Mouse (Mus musculus) gonadal fat pad, adult 2 months (tissue): ENCODE data around the gene Zbtb45. TPM values are rescaled to one million over a fixed set of nuclear protein-coding genes. Genes with fewer than 3 reads are reported as not detected.

Experiments
- DNase-seq: peaks from one replicate; pipeline ENCODE4 v3.0.0-alpha.2; 2012; ENCODE audit warnings: low read depth
- polyA plus RNA-seq: library from polyadenylated mRNA; depleted of rRNA; stranded (reverse); fragments of >200 nt; gene quantifications from 2 replicates; pipeline ENCODE4 v1.2.3, GENCODE M21; 2012

Zbtb45 gene
- polyA plus RNA-seq, 1 experiment, result 12.7 TPM

DNA sequence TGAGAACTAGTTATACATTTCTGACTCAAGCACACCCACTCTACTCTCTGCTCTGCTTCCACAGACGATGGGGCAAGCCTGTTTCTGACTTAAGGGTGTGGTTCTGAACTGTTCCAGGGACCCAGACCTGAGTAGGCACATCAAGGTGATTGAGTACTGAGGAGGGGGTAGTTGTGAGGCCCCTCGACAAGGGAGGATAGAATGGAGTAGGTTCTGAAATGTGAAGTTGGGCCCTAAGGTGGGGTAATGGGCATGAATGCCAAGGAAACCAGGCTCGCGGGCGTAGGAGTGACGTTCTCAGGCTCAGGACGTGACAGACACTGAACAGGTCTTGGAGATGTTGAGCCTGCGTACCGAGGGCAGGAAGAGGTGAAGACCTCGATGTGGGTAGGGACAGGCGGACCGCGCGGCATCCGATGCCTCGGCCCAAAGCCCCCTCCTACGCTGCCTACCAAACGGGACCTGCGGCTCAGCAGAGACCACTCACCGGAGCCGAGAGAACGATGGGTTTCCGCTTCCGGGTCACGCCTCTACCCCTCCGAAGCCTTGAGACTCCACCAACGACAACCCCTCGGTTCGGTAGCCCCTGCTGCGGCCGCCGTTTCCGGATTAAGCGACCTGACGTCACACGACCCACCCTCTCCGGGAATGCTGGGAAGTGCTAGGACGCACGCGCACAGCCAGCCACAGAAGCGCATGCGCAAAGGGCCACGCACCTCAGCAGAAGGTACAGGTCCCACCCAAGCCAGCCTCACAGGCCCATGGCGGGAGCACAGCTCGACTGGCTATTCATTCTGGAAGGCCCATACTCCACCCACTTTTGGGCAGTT lies 24.5 kb upstream of the Zbtb45 start, which contains the start of gene Chmp2a:
Chmp2a (minus strand) TSS at position 660 of the 830 bp plus-strand sequence.
- no peak for DNase-seq

DNA sequence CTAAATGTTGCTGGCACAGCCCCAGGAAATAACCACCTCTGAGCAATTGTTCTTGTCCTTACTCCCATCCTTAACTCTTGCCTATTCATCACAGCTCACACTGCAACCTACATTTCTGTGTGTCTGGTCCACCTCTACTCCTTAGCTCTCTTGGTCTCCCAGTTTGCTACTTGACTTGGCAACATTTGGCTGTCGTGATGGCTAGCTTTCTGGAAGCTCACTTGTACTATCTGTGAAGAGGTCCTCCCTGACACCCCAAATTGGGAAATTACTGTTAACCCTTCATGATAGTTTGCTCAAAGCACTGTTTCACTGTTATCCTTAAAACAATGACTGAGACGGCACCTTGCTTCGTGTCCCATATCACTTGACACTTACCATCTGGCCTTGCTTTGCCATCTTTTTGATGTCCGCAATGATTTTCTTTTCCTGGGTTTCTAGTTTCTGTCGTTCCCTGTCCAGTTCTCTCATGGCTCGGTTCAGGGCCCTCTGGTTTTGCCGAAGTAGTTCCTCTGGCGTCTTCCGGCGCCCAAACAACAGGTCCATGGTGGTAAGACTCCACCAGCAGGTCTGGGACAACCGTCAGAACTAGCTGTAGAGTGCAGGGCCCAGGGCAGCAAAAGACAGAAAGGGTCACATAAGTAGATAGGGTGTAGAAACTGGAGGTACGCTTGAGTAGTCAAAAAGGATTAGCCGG lies 23.8 kb upstream of the Zbtb45 start:
- no peak for DNase-seq

DNA sequence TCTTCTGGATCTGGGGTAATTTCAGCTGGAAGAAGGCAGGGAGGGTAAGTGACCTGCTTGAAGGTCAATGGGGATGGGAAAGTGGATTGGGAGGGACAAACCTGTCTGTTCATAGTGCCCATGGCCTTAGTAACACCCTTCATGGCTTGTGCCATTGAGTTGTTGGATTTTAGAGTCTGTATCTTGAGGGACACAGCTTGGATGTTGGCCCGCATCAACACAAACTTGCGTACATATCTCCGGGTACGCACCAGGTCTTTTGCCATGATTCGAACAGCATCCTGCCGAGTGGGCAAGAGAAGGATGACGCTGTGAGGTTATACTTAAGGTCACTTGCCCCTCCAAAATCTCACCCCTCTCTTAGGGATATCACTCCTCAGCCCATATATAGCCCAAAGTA lies 22.7 kb upstream of the Zbtb45 start:
- DNase-seq, result no peak

- no peak for DNase-seq
Observed at GRCm38 (mm10) chr7:13031983-13032382, 22.1 kb upstream of the Zbtb45 start.

GRCm38 (mm10) chr7:13031069-13031468 lies 21.2 kb upstream of the Zbtb45 start:
- DNase-seq, result no peak

GRCm38 (mm10) chr7:13028986-13029385 lies 19.2 kb upstream of the Zbtb45 start:
- DNase-seq, result no peak

- DNase-seq, result no peak
Observed at GRCm38 (mm10) chr7:13025511-13026112, 15.8 kb upstream of the Zbtb45 start.

GRCm38 (mm10) chr7:13024805-13025204 lies 15.0 kb upstream of the Zbtb45 start:
- DNase-seq, result no peak

DNA sequence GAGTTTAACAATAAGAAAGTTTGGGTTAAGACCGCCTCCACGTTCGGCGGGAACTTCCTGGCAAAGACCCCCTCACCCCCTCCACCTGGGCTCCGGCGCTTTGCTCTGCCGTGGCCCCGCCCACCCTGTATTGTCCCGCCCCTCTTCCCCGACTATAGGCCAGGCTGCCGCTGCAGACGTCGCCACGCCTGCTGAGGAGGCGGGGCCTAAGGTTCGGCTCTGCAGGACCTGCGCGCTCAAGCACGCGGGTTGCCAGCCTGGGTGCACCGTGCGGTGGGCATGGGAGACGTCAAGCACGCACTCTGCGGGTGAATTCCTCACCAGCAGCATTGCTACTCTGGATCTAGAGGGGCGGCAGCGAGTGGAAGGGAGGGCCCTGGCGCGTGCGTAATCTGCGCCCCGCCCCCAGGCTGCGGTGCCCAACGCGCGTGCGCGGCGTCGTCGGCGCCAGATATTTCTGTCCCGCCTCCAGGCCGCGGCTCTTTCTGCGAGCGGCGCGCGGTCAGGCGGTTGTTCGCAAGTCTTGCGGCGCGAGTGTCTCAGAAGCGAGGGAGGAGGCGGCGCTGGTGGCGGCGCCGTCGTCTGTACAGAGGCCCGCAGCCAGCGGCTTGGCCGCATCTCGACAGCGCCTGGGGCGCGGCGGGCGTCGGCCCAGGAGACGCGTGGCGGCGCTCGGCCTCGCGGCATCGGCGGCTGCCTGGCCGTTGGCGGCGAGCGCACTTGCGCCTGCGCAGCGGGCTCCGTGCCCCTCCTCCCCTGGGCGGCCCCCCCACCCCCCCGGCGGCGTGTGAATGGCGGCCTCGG lies 14.3 kb upstream of the Zbtb45 start:
- DNase-seq, result no peak

DNA sequence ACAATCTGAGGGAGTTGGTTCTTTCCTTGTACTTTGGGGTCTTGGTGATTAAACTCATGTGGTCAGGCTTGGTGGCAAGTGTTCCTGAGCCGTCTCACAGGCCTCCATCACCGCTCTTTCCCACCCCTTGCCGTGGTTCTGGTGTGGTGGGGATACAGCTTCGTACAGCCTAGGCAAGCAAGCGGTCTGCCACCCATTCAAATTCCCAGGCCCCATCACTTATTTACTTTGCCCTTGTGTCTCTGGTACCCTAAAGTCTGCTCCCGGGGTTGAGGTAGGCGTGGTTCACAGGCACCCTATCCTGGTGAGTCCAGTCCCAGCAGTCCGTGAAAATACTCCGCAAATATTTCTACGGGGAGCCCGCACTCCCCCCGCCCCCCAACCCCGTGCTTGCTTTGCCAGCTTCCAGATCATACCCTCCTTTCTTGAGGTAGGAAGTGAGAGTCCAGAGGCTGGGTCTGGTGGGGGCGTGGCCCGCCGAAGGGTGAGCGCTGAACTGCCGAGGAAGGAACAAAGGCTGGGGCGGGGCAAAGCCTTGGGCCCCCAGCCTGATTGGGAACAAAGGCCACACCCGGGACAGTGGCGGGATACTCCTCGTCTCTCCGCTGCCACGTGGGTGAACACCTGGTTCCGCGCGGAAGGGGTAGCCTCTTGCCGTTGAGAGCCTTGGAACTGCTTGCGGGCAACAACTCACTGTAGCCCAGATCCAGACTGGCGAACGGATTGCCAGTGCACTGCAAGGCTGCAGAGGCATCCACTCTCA lies 13.1 kb upstream of the Zbtb45 start:
- no peak for DNase-seq

GRCm38 (mm10) chr7:13015217-13015616 lies 5.4 kb upstream of the Zbtb45 start:
- DNase-seq, result no peak

GRCm38 (mm10) chr7:13014275-13014839 lies 4.5 kb upstream of the Zbtb45 start:
- DNase-seq, result no peak

DNA sequence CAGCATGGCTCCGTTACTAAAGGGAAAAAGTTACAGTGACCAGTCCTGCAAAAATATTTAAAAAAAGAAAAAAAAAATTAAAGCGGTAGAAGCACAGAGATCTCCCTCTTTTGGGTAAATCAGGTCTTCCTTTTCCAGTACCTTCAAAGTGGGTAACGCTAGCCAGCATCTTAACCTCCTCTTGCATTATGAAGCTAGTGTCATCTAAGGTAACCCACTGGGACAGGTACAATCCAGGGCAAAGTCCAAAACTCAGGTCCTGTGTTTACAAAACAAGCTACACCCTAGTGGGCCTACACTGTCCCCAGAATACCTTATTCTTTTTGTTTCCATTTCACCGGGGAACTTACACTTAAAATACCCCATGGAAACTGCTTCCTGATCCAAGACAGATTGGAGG lies 3.8 kb upstream of the Zbtb45 start:
- no peak for DNase-seq

- DNase-seq, result no peak
Observed at GRCm38 (mm10) chr7:13009143-13010004, 460 bp downstream of the Zbtb45 start.

DNA sequence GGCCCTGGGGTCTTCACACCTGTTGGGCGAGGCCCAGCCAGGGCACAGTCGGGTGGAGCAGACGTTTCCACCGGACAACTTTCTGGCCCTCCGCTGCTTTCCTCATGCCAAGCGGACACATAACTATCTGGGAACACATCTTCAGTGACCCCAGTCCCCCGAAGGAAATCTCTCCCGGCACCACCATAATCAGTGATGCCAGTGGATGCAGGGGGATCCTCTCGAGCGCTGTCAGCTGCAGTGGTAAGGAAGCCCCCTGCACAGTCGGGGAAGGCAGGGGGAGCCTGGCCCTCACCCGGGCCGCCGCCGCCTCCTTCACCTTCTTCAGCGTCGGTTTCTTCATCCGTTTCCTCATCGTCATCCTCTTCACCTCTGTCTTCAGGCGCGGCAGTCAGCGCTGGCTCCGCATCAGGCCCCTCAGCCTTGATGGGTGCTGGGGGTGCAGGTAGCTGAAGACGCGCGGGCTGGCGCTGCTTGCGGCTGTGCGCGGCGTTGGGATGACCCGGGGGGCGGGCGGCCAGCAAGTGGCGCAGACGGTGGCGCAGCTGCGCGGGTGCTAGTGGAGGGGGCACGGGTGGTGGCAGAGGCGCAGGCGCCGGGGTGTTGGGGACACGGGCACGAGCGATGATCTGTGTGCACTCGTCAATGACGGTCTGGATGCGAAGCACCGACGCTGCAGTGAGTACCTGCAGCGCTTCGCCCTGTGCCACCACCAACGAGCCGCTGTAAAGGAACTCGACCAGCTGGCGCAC lies 2.3 kb downstream of the Zbtb45 start:
- DNase-seq, result no peak

DNA sequence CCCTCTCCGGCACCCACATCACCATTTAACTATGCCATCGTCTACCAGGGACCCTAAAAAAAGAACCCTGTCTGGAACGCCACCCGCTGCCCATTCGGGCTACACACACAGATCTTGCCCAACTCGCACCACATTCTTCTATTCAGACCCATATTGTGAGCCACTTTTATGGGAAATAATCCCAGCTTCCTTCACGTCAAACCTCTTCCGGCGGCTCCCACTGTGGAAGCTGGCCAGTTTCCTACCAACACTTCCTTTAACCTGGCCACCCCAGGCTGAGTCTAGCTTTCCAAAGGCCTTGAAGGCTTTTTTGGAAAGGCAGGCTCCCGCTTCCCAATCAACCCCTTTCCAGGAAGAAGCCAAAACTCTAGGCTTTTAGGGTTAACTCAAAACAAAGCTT lies 3.3 kb downstream of the Zbtb45 start:
- DNase-seq, result no peak

DNA sequence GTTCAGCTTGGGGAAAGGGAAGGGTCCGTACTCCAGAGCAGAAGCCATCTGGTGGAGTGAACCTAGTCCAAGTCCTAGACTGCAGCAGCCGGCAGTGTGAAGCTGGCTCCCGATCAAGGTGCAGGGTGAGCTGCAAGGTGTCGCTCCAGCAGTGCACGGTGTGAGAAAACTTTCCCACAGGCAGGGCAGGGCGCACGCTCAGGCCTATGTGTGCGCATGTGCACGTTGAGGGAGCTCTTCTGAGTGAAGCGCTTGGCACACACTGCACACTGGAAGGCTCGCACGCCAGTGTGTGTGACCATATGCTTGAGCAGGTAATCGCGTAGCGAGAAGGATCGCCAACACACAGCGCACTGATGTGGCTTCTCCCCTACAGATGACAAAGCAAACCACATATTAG lies 3.8 kb downstream of the Zbtb45 start:
- DNase-seq, result no peak

- no peak for DNase-seq
Observed at GRCm38 (mm10) chr7:13003380-13003779, 6.5 kb downstream of the Zbtb45 start.

- no peak for DNase-seq
Observed at GRCm38 (mm10) chr7:13001584-13001983, 8.2 kb downstream of the Zbtb45 start.
